Mouse (Mus musculus) hindlimb bud, embryonic 11.5 days (tissue): Measurements from ENCODE around the gene Retnla.
"Not testable (repeated sequence)": the region's sequence is repeated elsewhere in the genome, so short reads cannot be mapped to it uniquely, and the experiment has no call there.

Source experiments
- DNase-seq: peaks from one replicate; pipeline ENCODE4 v3.0.0-alpha.2; 2012; ENCODE audit warnings: low read depth, low spot score; ENCODE audit errors: extremely low spot score

Retnla gene

GRCm38 (mm10) chr16:48842266-48842665 is at the start of gene Retnla:
Gene Retnla (plus strand): TSS chr16:48842551.
- no peak for DNase-seq

GRCm38 (mm10) chr16:48798285-48798684 is 44.1 kb upstream of the Retnla start:
- no peak for DNase-seq

DNA sequence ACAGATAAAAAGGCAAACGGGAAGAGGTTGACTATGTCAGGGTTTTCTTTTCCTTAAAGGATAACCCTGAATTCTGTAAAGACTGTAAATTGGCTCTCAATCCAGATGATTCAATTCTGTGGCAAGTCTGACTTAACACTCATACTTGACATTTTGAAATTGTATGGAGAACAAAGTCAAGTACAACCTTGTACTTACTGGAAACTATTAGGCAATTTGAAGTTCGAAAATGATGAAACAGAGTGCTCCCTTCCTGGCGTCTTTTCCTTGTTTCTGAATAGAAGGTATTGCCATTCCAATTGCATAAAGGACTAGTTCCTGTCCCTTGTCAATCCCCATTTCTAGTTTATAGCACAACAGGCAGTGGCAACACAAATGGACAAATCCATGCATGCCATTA is 42.9 kb upstream of the Retnla start:
- DNase-seq: no peak

DNA sequence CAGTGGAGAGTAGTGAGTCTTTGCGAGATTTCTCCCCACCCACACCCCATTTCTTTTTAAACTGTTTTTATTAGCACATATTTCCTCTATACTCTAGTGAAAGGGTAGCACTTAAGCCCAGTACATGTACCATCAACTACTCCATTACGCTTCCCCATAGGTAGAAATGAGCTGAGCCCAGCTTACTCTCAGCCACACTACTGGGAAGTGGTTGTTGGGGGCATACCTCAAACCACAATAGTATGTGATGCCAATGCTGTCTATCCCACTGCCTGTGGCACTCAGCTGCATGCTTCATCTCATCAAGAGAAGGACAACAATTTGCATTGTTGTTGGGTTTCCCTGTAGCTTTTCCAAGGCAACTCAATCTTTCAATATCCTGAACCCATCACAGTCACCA is 41.4 kb upstream of the Retnla start:
- DNase-seq: no peak

GRCm38 (mm10) chr16:48805412-48805811 is 36.9 kb upstream of the Retnla start:
- no peak for DNase-seq

DNA sequence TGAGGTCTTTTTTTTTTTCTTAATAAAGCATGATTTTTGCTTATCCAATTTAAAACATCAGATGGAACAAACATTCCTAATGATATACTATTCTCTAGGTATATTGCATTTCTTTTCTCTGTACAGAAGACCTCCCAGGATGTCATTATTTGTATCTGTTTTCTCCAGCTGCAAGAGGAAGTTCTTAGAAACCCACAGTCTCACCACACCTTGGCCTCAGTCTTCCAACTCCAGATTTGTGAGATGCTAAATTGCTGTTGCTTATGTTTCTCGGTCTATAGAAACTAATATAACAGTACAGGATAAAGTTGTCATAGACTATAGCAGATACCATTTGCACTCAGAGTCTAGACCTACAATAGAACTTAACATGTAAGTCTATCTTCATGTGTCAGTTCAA is 35.8 kb upstream of the Retnla start:
- DNase-seq: no peak

- no peak for DNase-seq
Measured at GRCm38 (mm10) chr16:48809374-48809773, 33.0 kb upstream of the Retnla start.

- no peak for DNase-seq
Measured at GRCm38 (mm10) chr16:48811881-48812436, 30.4 kb upstream of the Retnla start.

DNA sequence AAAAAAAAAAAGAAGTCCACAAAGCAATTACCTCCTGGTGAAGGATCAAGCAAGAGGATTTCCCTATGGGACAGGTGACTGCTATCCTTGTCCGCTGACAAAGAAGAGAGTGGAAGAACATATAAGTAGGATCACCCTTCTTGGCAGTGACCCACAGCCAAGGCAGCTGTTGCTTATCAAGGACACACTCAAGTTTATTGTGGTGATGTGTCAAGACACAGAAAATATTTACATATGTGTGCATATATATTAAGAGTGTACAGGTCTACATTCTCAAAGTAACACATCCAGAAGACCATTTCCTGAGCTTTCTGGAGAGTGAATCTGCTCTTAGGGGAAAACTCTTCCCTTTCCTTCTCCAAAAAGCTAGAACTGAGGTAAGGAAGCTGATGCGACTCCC is 25.7 kb upstream of the Retnla start, which contains the start of gene Retnlb:
Retnlb (plus strand) TSS at position 162 of the 400 bp plus-strand sequence.
- no peak for DNase-seq

GRCm38 (mm10) chr16:48818524-48818923 is 23.8 kb upstream of the Retnla start:
- DNase-seq: no peak

- DNase-seq: no peak
Measured at GRCm38 (mm10) chr16:48826474-48826873, 15.9 kb upstream of the Retnla start.

DNA sequence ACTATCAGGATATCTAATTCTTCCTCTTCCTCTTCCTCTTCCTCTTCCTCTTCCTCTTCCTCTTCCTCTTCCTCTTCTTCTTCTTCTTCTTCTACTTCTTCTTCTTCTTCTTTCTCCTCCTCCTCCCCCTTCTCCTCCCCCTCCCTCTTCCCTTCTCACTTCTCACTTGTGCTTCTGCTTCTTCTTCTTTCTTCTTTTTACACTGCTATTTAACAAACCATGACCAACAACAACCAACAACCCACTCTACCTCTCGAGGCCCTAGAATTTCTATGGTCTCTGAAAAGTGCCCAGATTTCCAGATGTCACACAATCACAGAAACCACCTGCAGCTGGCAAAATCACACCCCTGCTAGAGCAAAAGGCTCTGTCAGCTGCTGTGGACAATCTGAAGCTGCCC is 14.7 kb upstream of the Retnla start:
- no peak for DNase-seq

DNA sequence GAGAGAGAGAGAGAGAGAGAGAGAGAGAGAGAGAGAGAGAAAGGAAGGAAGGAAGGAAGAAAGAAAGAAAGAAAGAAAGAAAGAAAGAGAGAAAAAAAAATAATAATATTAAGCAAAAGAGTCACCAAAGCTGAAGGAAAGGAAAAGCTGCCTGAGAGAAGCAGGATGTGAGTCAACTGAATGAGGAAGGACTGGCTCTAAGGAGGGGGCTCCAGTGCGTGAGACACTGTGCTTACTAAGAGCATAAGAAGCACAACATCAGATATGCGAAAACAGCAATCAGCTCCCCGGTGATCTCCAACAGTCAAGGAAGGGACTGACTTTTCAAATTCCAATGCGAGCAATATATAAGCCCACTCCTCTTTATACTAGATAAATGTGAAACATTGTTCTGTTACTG is 13.3 kb upstream of the Retnla start:
- no peak for DNase-seq

DNA sequence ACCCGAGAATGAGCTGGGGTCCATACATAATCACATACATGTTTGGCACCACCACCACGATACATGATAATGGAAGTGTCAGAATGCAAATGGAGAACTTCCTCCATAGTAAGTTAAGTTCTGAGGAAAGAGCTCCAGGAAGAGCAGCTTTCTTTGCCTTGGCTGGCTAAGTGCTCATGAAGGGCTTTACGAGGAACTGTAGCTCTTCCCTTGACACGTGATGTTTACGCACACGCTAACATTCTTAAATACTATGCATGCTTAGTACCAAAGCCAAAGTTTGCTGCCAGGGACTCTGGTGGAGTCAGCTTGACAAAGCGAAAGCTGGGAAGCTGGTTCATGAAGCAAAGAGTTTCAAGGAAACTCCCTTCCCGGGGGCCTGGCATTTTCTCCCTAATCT is 10.3 kb upstream of the Retnla start:
- no peak for DNase-seq

GRCm38 (mm10) chr16:48833626-48834025 is 8.7 kb upstream of the Retnla start:
- not testable (repeated sequence) for DNase-seq

DNA sequence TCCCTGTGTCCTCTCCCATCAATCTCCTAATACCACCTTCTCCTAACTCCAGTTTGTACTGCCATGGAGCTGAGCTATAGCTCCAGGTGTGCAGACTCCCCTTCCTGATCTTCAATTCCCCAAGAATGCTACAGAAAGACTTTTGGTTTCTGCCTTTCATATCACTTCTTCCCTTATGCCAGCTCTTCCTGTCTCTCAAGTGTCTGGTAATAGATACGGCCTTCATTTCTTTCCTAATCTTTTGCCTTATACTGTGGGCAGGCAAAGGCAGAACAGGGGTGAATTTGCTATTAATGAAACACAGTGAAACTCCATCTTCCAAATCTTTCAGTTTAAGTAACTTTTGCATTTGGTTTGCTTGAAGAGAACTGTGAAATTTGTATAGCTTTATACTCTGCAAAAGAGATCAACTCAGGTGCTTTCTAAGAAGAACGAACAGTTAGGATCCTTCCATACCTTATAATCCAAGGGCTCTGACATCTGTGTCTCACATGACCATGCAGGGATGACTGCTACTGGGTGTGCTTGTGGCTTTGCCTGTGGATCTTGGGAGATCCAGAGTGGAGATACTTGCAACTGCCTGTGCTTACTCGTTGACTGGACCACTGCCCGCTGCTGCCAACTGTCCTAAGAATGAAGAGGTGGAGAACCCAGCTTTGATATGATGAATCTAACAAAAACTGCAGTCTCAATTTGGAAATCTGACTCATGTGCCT is 1.5 kb downstream of the Retnla start:
- no peak for DNase-seq

DNA sequence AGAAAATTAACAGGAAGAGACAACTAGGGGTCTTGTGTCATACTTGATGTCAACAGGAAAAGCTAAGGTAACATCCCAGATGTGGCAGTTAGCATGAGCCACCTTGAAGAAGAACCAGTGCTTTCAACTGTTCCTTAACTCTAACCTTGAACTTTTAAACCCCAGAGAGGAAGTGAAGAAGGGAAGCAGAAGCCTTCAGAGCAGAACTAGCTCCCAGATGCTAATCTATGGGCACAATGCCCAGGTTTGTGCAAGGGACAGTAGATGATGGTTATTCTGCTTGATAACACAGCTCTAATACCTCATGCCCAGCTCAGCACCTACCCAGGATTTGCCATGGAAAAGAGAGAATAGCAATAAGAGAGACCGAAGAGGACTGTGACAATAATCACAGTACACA is 22.7 kb downstream of the Retnla start:
- DNase-seq: not testable (repeated sequence)

DNA sequence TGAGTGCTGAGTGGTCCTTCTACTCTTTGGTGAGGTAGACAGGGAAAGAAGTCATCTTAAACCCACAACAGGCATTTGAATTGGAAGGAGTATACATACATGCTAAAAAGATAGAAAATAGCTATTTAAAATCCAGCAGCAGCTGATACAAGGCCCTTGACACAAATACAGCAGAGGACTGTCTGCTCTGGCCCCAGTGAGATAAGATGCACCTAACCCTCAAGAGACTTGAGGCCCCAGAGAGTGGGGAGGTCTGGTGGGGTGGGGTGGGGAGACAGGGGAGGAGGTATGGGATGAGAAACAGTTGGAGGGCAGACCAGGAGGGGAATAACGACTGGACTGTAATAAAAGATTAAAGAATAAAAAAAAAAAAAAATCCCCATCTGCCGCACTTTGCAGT is 25.3 kb downstream of the Retnla start:
- DNase-seq: no peak

DNA sequence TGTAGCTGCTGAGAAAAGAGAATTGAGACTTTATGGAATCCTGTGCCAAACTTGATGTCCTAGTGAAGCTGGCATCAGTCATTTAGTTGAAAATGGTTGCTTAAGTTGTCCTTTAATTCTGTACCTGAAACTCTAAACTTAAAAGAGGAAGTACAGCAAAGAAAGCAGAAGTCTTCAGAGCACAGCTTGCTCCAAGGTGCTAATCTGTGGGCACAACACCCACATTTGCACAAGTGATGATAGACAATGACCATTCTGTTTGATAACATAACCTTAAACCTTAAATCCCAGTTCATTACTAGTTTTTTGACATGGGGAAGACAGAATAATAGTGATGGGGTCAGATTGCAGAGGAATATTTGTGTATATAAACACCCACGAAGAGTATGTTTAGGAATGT is 26.3 kb downstream of the Retnla start:
- DNase-seq: no peak

GRCm38 (mm10) chr16:48869671-48870070 is 27.3 kb downstream of the Retnla start:
- no peak for DNase-seq

GRCm38 (mm10) chr16:48871754-48872153 is 29.4 kb downstream of the Retnla start:
- no peak for DNase-seq

- DNase-seq: no peak
Measured at GRCm38 (mm10) chr16:48872321-48872720, 30.0 kb downstream of the Retnla start, which contains the start of gene Retnlg. Gene Retnlg (plus strand): TSS chr16:48872621.

DNA sequence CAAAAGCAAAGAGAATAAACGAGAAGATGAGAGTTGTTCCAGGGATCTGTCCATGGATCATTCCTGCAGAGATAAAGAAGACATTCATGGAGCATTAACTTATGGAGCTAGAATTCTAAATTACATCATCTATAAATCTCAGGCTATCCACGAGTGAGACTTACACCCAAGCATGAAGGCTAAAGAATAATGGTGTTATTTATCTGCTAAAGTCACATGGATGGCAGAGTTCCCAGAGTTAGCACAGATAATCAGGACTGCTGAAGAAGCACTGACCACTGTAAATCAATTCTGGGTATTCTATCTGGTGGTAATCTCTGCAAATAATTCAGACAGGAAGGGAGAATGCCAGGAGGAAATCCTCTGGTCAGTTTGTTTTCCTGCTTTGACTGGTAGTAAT is 48.4 kb downstream of the Retnla start:
- DNase-seq: no peak
